Mouse (Mus musculus): ENCODE data around the gene Gm49403.

Gene Gm49403

DNA sequence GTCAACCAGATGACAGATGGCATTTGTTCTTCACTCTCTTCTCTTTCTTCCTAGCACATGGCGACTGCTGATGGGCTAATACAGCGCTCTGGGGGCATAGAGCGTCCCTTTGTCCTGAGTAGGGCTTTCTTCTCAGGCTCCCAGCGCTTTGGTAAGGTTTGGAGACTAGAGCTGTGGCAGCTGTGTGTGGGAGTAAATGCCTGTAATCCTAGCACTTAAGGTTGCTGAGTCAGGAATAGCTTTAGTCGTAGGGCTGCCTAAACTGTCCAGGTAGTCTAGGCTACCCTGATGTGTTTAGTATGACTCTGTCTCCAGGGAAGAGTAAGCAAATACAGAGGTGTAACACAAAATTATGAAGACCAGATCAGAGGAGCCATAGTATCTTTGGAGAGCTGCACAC is 28.1 kb downstream of the Gm49403 start:
- DNase-seq (ENCODE audit: low read depth) = no peak

- no peak for DNase-seq (ENCODE audit: low read depth)
Measured at GRCm38 (mm10) chr19:8914212-8914611, 30.5 kb downstream of the Gm49403 start.

GRCm38 (mm10) chr19:8919000-8919399 is 35.3 kb downstream of the Gm49403 start:
- DNase-seq (ENCODE audit: low read depth) = peak; percentile 22

GRCm38 (mm10) chr19:8919684-8920072 is 35.9 kb downstream of the Gm49403 start:
- DNase-seq (ENCODE audit: low read depth) = no peak

DNA sequence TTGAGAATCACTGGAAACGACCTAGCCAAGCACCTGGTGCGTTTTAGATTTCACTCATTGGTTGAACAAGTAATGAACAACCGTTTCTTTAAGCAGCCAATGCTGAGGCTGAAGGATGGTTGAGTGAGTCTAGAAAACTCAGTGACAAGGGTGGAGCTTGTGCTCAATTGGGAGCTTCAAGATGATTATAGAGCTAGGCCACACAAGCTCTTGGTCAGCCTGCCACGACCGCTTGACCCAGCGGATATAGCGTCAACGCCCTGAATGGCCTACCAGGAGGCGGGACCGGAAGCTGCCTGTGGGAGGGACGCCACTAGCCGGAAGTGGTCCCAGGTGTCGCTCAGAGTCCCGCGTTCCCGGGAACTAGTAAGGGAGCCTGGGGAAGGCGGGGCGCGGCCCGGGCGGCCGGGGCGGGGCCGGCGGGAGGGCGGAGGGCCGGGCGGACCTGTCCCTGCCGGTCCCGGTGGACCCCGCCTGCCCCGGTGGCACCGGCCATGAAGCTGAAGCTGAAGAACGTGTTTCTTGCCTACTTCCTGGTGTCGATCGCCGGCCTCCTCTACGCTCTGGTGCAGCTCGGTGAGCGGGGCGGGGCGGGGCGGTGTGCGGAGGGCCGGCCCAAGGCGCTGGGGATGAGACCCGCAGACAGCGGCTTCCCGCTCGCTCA is 36.5 kb downstream of the Gm49403 start, which contains the start of gene B3gat3:
Gene B3gat3 (plus strand): TSS at position 302 of the 664 bp plus-strand sequence.
- DNase-seq (ENCODE audit: low read depth) = peak; percentile 80

DNA sequence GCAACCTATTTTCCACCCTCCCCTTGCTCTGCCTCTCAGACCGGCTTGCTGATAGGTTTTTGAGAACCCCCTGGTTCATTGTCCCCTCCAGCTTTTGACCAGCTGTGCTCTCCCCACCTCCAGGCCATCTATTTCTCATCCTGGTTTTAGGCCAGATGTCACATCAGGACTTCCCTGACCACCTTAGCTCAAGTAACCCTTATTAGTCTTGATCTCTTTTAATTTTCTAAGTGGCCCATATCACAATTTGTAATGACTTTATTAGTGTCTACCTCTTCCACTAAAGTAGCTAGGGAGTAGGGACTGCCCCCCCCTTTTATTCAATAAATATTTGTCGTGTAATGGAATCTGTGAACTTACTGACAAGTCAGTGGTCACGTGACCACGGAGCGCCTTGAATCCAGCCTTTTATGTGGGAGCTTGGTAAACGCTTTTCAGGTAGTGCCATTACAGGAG is 37.1 kb downstream of the Gm49403 start:
- peak; percentile 80 for DNase-seq (ENCODE audit: low read depth)

- DNase-seq (ENCODE audit: low read depth) = peak; percentile 35
Measured at GRCm38 (mm10) chr19:8921741-8922140, 38.0 kb downstream of the Gm49403 start.

GRCm38 (mm10) chr19:8926766-8927165 is 43.0 kb downstream of the Gm49403 start:
- DNase-seq (ENCODE audit: low read depth) = no peak

GRCm38 (mm10) chr19:8927891-8928525 is 44.3 kb downstream of the Gm49403 start:
- no peak for DNase-seq (ENCODE audit: low read depth)

DNA sequence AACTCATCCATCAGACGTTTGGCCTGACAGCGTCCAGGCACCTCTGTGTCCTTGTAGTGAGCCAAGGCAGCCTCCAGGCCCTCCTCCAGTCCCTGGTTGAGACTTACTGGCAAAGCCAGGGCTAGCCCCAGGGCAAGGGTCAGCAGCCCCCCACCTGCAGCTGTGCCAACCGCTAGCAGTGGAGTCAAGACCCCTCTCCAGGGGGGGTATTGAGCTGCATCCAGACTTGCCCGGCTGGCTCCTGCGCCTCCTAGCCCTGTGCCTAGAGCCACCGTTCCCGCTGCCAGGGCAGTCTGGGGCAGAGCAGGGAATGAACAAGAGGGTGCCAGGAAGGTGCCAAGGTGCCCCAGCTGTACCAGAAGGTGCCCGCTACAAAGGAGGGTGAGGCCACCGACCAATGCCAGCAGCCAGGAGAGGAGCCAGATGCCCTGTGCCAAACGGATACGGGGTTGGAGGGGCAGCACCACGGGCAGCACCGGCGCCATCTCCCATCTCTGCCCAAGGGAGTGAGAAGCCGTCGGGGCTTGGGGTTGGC is 45.0 kb downstream of the Gm49403 start:
- no peak for DNase-seq (ENCODE audit: low read depth)

DNA sequence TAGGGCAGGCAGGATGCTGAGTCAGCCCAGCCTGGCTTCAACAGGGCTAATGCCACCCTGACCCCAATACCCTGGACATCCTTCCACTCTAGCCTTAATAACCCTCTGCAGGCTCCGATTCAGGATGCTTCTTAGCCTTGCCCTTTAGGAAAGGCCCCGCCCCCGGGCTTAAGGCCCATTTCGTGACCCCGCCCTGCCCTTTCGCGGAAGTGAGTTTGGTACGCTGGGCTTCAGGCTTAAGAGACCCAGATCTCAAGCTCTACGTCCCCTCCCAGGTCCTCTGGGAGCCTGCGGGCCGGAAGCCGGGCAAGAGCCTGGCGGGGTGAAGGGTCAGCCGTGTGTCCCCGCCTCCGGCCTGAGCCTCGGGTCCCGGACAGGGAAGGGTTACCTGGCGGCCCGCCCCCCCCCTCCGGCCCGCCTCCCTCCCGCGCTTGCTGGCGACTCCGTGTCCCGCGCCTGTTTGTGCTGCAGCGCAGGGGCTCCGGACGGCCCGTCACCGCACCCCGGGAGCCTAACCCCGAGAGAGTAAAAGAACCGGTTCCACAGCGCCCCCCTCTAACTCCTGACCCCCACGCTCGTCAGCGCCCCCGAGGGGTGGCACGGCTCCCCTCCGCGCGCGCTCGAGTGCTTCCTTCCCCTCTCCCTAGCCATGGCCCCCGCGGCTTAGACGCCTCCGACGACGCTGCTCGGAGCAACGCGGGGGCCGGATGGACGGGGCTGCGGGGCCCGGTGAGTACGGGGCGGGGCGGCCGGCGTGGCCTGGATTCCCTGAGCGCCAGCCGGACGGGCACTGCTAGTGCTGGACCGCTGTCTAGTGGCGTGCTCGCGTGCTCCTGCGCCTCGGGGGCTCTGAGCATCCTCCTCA is 45.7 kb downstream of the Gm49403 start, which contains the start of the genes Rom1 and Eml3:
Gene Rom1 (minus strand): TSS at position 133 of the 865 bp plus-strand sequence.
Gene Eml3 (plus strand): TSS at position 329 of the 865 bp plus-strand sequence.
- DNase-seq (ENCODE audit: low read depth) = peak; percentile 84

- no peak for DNase-seq (ENCODE audit: low read depth)
Measured at GRCm38 (mm10) chr19:8930117-8930516, 46.4 kb downstream of the Gm49403 start.

DNA sequence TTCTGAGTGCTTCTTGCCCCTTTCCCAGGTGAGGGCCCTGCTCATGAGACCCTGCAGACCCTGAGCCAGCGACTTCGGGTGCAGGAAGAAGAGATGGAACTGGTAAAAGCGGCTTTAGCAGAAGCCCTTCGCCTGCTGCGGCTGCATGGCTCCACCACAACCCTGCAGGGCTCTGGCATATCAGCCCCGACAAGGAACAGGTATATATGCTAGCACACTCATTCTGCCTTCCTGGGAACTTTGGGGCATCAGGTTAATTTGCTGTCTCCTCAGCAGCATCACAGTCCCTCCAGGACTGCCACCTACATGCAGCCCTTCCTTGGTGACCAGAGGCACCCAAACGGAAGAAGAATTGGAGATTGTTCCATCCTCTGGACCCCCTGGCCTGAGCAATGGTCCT is 47.0 kb downstream of the Gm49403 start:
- DNase-seq (ENCODE audit: low read depth) = no peak

DNA sequence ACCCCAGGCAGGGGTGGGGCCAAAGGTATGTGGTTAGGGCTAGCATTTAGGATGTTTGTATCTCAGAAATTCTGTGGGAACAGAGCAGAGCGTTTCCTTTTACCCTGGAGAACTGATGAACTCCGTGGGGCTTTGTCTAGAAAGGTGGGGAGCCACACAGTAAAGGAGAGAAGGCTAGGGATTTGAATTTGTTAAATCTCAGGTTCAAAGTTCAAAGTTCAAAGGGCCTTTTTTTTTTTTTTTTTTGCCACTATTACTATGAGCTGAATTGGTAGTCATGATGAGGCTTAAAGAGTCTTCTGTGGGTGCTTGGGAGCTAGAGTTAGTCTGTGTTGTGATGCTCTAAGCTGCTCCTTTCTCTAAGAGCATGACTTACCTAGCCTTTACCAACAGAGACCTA is 53.0 kb downstream of the Gm49403 start:
- DNase-seq (ENCODE audit: low read depth) = no peak

Data from naive thymus-derived CD4-positive, alpha-beta T cell, adult 2 months (primary cell).